Mouse (Mus musculus): ENCODE measurements around the gene Bpifa5.

- TF ChIP-seq CTCF (IDR thresholded peaks at IDR 0.05; ENCODE audit: low read depth) (no peak), EP300 (IDR thresholded peaks at IDR 0.05; ENCODE audit: low read depth) (no peak)
Measured at GRCm38 (mm10) chr2:154185748-154186147, 23.3 kb downstream of the Bpifa5 start.
